Mouse (Mus musculus) thymus, adult 2 months (tissue): ENCODE measurements at regions not wholly inside any gene's neighbourhood (a gene's known extent, or its start where the extent isn't known, plus 50 kb on each side); places are given as distances from the start of the nearest gene placed in this dataset.

ENCODE experiments used
- DNase-seq: peaks from one replicate; pipeline ENCODE4 v3.0.0; 2021
- H3K27ac ChIP-seq: fragments of 200-500 bp; 2 replicates; pipeline ENCODE4 v1.5.1; 2012; ENCODE audit warnings: low read length, control low read depth; ENCODE audit not compliant: control insufficient read depth, insufficient read depth
- H3K27me3 ChIP-seq: fragments of 200-500 bp; 2 replicates; pipeline ENCODE4 v1.6.1; 2012; ENCODE audit warnings: mild to moderate bottlenecking, low read length, moderate library complexity, mixed read lengths; ENCODE audit not compliant: control insufficient read depth, insufficient read depth
- H3K36me3 ChIP-seq: fragments of 200-500 bp; 2 replicates; pipeline ENCODE4 v1.6.1; 2012; ENCODE audit warnings: mild to moderate bottlenecking, low read length, moderate library complexity; ENCODE audit not compliant: control insufficient read depth, insufficient read depth
- H3K4me1 ChIP-seq: fragments of 200-500 bp; replicated peaks from 2 replicates; pipeline ENCODE4 v1.6.1; 2012; ENCODE audit warnings: low read length; ENCODE audit not compliant: control insufficient read depth, insufficient read depth
- H3K4me3 ChIP-seq: fragments of 200-500 bp; 2 replicates; pipeline ENCODE4 v1.5.1; 2012; ENCODE audit warnings: mild to moderate bottlenecking, low read length, control low read depth, moderate library complexity; ENCODE audit not compliant: control insufficient read depth, insufficient read depth
- CTCF ChIP-seq: fragments of 200-500 bp; IDR thresholded peaks from 2 replicates; pipeline ENCODE4 v1.5.1; 2012; ENCODE audit warnings: mild to moderate bottlenecking, control low read depth, low read length, moderate library complexity, borderline replicate concordance; ENCODE audit not compliant: control insufficient read depth, poor library complexity, insufficient read depth; ENCODE audit errors: extremely low read depth
- POLR2A ChIP-seq: fragments of 200-500 bp; IDR thresholded peaks from 2 replicates; pipeline ENCODE4 v1.6.1; 2012; ENCODE audit warnings: mild to moderate bottlenecking, low read length, control low read depth, moderate library complexity; ENCODE audit not compliant: control insufficient read depth, poor library complexity, insufficient read depth; ENCODE audit errors: extremely low read depth
- WGBS: fragments of 180-500 bp; shearing (Covaris S2); methylation state at CpG from one replicate; pipeline ENCODE4 v1.1.7; 2018; 5-methylcytosine and 5-hydroxymethylcytosine counted together

- H3K36me3 ChIP-seq = no peaks in the 10 kb centered on the region
- H3K27ac ChIP-seq = no peak overlapping the region
- peaks cover 5% of the 10 kb centered on the region for H3K4me1 ChIP-seq
- WGBS = 89% methylated on average over 3 of the region's 3 CpGs
- H3K27me3 ChIP-seq = no peaks in the 10 kb centered on the region
- no peak overlapping the region for H3K4me3 ChIP-seq
- TF ChIP-seq CTCF (no peak), POLR2A (no peak)
- no peak for DNase-seq
Observed at GRCm38 (mm10) chr3:104712711-104713110, 68.1 kb upstream of the Ppm1j start.

DNA sequence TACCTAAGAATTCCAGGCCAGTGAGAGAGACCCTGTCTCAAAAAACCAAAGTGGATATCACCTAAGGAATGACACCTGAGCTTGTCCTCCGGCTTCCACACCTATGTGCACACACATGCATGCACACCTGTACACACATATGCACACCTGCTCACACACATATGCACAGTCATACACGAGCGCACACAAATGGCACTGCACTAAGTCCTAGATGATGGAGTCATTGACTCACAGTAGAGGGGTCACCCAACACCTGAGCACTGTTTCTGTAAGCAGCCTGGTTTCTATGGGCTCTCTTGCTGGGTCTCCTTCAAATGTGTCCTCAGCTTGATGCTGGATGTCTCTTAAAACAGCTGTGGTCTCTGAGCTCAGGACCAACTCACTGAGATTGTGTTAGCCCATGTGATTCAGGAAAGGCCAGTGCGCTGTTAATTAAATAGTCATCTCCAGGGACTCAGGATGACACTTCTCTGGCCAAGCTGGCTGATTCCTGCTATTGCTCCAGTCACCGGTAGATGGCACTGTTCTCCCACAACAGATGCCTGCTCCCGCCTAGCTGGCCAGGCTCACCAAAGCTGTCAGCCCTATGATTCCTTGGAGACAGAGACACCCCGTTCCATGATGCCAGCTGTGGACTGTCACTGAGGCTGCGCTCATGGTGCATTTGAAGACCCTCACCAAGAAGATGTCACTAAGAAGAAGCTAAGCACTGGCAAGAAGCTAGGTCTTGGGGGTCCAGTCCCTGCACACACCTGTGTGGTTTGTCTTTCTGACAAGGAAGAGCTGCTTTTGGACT is 66.8 kb upstream of the Ppm1j start:
- WGBS = 27% methylated on average over 8 of the region's 8 CpGs
- TF ChIP-seq CTCF = peak; percentile 81; the same call in 1 of the 2 replicates
- TF ChIP-seq POLR2A = no peak
- Histone ChIP-seq H3K27ac (no peak overlapping the region), H3K36me3 (no peaks in the 10 kb centered on the region), H3K4me1 (no peaks in the 10 kb centered on the region), H3K27me3 (no peaks in the 10 kb centered on the region), H3K4me3 (peak overlapping the region; percentile 0; the same call in 1 of the 2 replicates)
- DNase-seq = peak; percentile 63

DNA sequence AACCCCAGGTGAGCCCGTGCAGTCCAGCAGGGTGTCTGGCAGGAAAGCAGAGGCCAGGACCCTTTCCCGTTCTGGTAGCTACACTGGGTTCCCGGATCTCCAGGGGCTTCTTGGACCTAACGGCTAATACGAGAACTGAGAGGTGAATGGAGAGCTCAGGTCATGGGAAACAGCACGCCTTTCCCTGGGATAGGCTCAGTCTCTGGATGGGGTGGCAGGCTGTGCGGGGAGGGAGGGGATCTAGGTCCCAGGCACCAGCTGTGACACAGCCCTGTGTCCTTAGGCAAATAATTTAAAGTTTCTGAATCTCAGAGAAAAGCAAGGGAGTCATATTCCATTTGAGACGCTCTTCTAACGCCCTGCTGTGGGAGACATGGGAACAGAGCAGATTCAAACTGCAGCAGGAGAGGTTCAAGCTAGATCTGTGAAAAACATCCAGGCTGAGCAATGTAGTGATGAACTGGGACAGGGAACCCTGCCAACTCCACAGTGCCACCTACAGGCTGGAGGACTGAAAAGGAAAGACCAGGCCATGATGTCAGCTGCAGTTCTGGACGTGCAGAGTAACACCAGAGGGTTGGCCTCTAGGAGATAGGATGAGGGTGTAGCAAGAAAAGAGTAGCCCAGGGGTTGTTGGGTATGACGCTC is 66.1 kb upstream of the Ppm1j start:
- Histone ChIP-seq H3K36me3 (no peaks in the 10 kb centered on the region), H3K4me3 (peak overlapping the region; percentile 0; the same call in 1 of the 2 replicates), H3K27ac (no peak overlapping the region), H3K4me1 (no peaks in the 10 kb centered on the region), H3K27me3 (no peaks in the 10 kb centered on the region)
- DNase-seq = peak; percentile 52
- no peak for TF ChIP-seq CTCF
- 58% methylated on average over 11 of the region's 11 CpGs for WGBS
